Mouse (Mus musculus): Measurements from ENCODE around the gene Hipk2. TPM values are rescaled to one million over a fixed set of nuclear protein-coding genes. Genes with fewer than 3 reads are reported as not detected.

The Hipk2 gene
- polyA plus RNA-seq, 1 experiment from 2014 or later = 16.0 TPM

DNA sequence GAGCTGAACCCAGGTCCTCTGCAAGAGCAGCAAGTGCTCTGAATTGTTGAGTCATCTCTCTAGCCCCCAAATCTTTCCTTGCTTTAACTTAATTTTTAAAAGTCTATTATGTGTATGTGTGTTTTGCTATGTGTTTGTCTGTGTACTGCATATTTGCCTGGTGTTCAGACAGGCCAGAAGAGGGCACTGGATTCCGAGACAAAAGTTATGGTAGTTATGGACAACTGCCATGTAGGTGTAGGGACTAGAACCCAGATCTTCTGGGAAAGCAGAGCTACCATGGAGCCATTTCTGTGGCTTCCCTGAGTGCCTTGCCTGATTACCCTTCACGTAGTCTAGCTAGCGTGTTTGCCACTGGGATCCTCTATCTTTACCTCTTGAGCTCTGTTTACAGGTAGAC lies 134.9 kb downstream of the Hipk2 start:
- H3K4me3 ChIP-seq (ENCODE audit: low read depth, low read length) = no peak overlapping the region
- H3K4me1 ChIP-seq (ENCODE audit: control insufficient read depth, insufficient read depth, low read length) = no peaks in the 10 kb centered on the region
- no peak for ATAC-seq
- no peaks in the 10 kb centered on the region for H3K27me3 ChIP-seq (replicated peaks; ENCODE audit: control insufficient read depth, insufficient read depth, low read length)
- no peaks in the 10 kb centered on the region for H3K9me3 ChIP-seq (replicated peaks; ENCODE audit: control insufficient read depth, low read length)
- no peak overlapping the region for H3K27ac ChIP-seq (ENCODE audit: low read depth, low read length)
- no peak overlapping the region for H3K4me2 ChIP-seq (ENCODE audit: low read length)
- H3K9ac ChIP-seq (ENCODE audit: low read length) = no peak overlapping the region
- H3K36me3 ChIP-seq (ENCODE audit: control insufficient read depth, insufficient read depth, low read length) = peaks cover 75% of the 10 kb centered on the region
- DNase-seq (ENCODE audit: low spot score) = no peak
- 94% methylated on average over 3 of the region's 3 CpGs for WGBS

- no peak for ATAC-seq
- no peak overlapping the region for H3K4me2 ChIP-seq (ENCODE audit: low read length)
- H3K36me3 ChIP-seq (ENCODE audit: control insufficient read depth, insufficient read depth, low read length) = peaks cover 73% of the 10 kb centered on the region
- DNase-seq (ENCODE audit: low spot score) = no peak
- no peak overlapping the region for H3K4me3 ChIP-seq (ENCODE audit: low read depth, low read length)
- no peak overlapping the region for H3K9ac ChIP-seq (ENCODE audit: low read length)
- no peak overlapping the region for H3K27ac ChIP-seq (ENCODE audit: low read depth, low read length)
- WGBS = 68% methylated on average over 3 of the region's 3 CpGs
- no peaks in the 10 kb centered on the region for H3K27me3 ChIP-seq (replicated peaks; ENCODE audit: control insufficient read depth, insufficient read depth, low read length)
- no peaks in the 10 kb centered on the region for H3K4me1 ChIP-seq (ENCODE audit: control insufficient read depth, insufficient read depth, low read length)
- H3K9me3 ChIP-seq (replicated peaks; ENCODE audit: control insufficient read depth, low read length) = no peaks in the 10 kb centered on the region
These were observed 136.7 kb downstream of the Hipk2 start for GRCm38 (mm10) chr6:38739266-38739665.

GRCm38 (mm10) chr6:38737763-38738162 lies 138.2 kb downstream of the Hipk2 start:
- Histone ChIP-seq H3K4me2 (ENCODE audit: low read length) (no peak overlapping the region), H3K4me3 (ENCODE audit: low read depth, low read length) (no peak overlapping the region), H3K9ac (ENCODE audit: low read length) (no peak overlapping the region), H3K9me3 (replicated peaks; ENCODE audit: control insufficient read depth, low read length) (no peaks in the 10 kb centered on the region), H3K27ac (ENCODE audit: low read depth, low read length) (no peak overlapping the region), H3K36me3 (ENCODE audit: control insufficient read depth, insufficient read depth, low read length) (peaks cover 69% of the 10 kb centered on the region), H3K27me3 (replicated peaks; ENCODE audit: control insufficient read depth, insufficient read depth, low read length) (no peaks in the 10 kb centered on the region), H3K4me1 (ENCODE audit: control insufficient read depth, insufficient read depth, low read length) (no peaks in the 10 kb centered on the region)
- DNase-seq (ENCODE audit: low spot score) (no peak), ATAC-seq (no peak)
- WGBS = 62% methylated on average over 2 of the region's 2 CpGs

GRCm38 (mm10) chr6:38736240-38736639 lies 139.7 kb downstream of the Hipk2 start:
- Histone ChIP-seq H3K9me3 (replicated peaks; ENCODE audit: control insufficient read depth, low read length) (no peaks in the 10 kb centered on the region), H3K4me3 (ENCODE audit: low read depth, low read length) (no peak overlapping the region), H3K4me2 (ENCODE audit: low read length) (no peak overlapping the region), H3K9ac (ENCODE audit: low read length) (no peak overlapping the region), H3K27me3 (replicated peaks; ENCODE audit: control insufficient read depth, insufficient read depth, low read length) (no peaks in the 10 kb centered on the region), H3K36me3 (ENCODE audit: control insufficient read depth, insufficient read depth, low read length) (peaks cover 58% of the 10 kb centered on the region), H3K27ac (ENCODE audit: low read depth, low read length) (no peak overlapping the region), H3K4me1 (ENCODE audit: control insufficient read depth, insufficient read depth, low read length) (no peaks in the 10 kb centered on the region)
- DNase-seq (ENCODE audit: low spot score) (peak; percentile 86), ATAC-seq (peak; percentile 89)
- 22% methylated on average over 4 of the region's 4 CpGs for whole genome bisulfite sequencing

DNA sequence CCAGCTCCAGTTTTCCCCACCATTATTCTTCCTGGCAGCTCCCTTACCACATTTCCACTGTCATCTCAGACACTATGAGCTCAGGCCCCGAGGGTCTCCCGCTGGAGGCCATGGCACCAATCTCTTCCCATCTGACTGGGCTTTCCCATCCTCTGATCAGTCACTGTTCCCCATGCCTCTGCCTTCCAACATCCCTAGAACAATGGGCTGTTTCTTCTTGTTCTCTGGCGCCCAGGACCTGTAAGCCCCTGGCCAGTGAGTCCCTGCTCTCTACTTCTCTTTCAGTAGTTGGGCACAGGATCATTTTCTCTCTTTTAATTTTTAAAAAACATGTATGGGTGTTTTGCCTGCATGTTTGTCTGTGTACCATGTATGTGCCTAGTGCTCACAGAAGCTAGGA lies 143.3 kb downstream of the Hipk2 start:
- Histone ChIP-seq H3K4me2 (ENCODE audit: low read length) (no peak overlapping the region), H3K27me3 (replicated peaks; ENCODE audit: control insufficient read depth, insufficient read depth, low read length) (no peaks in the 10 kb centered on the region), H3K9me3 (replicated peaks; ENCODE audit: control insufficient read depth, low read length) (no peaks in the 10 kb centered on the region), H3K9ac (ENCODE audit: low read length) (no peak overlapping the region), H3K27ac (ENCODE audit: low read depth, low read length) (no peak overlapping the region), H3K4me1 (ENCODE audit: control insufficient read depth, insufficient read depth, low read length) (peaks cover 6% of the 10 kb centered on the region), H3K36me3 (ENCODE audit: control insufficient read depth, insufficient read depth, low read length) (peaks cover 45% of the 10 kb centered on the region), H3K4me3 (ENCODE audit: low read depth, low read length) (no peak overlapping the region)
- ATAC-seq = no peak
- DNase-seq (ENCODE audit: low spot score) = no peak
- WGBS = 80% methylated on average over 3 of the region's 3 CpGs

DNA sequence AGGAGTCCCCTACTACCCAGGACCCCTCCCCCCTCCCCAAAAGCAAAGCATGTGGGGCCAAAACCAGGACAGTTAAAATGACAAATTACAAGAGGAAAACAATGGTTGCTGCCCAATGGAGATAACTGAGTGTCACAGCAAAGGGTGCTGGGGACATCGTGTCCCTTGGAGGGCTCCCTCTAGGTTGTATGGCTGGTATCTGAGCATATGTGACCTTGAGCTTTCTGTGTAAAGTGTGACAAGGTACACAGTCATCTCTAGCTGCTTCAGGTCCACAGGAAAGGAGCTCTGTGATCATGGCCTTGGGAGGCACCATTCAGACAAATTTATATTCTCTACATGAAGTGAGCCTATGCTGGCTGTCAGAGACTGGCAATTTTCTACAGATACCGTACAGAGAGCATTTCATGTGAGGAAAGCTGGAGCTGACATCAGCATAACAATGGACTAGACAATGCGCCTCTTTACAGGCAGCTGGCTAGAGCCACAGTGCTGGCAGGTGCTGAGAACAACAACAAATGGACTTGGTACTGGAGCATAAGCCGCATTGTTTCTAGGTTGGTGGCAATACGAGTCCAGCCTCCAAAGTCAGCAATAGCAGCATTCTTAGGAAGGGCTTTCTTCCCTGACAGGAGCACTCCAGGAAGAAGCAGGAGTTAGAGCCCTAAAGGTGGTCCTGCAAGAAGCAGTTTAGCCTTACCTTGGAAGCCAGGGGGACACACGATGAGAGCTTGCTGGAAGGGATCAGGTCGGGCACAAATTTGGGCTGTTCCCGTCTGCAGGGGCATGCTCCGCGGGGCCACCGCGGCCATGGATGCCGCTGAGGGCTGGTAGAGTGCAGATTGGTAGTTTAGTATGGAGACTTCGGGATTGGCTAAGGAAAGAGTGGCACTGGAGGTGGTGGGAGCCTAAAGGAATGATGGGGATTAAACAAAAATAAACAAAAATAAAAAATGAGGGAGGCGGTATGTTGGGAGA lies 145.5 kb downstream of the Hipk2 start:
- 68% methylated on average over 15 of the region's 15 CpGs for WGBS
- Histone ChIP-seq H3K9me3 (replicated peaks; ENCODE audit: control insufficient read depth, low read length) (no peaks in the 10 kb centered on the region), H3K27me3 (replicated peaks; ENCODE audit: control insufficient read depth, insufficient read depth, low read length) (no peaks in the 10 kb centered on the region), H3K4me2 (ENCODE audit: low read length) (no peak overlapping the region), H3K9ac (ENCODE audit: low read length) (no peak overlapping the region), H3K36me3 (ENCODE audit: control insufficient read depth, insufficient read depth, low read length) (peaks cover 35% of the 10 kb centered on the region), H3K4me1 (ENCODE audit: control insufficient read depth, insufficient read depth, low read length) (peaks cover 6% of the 10 kb centered on the region), H3K4me3 (ENCODE audit: low read depth, low read length) (no peak overlapping the region), H3K27ac (ENCODE audit: low read depth, low read length) (peak overlapping the region; percentile 55)
- ATAC-seq = peak; percentile 58; the same call in 1 of the 2 replicates
- peak; percentile 53 for DNase-seq (ENCODE audit: low spot score)

GRCm38 (mm10) chr6:38725515-38725914 lies 150.4 kb downstream of the Hipk2 start:
- WGBS = 94% methylated on average over 3 of the region's 3 CpGs
- peaks cover 3% of the 10 kb centered on the region for H3K4me1 ChIP-seq (ENCODE audit: control insufficient read depth, insufficient read depth, low read length)
- no peaks in the 10 kb centered on the region for H3K27me3 ChIP-seq (replicated peaks; ENCODE audit: control insufficient read depth, insufficient read depth, low read length)
- peaks cover 30% of the 10 kb centered on the region for H3K36me3 ChIP-seq (ENCODE audit: control insufficient read depth, insufficient read depth, low read length)
- no peak overlapping the region for H3K9ac ChIP-seq (ENCODE audit: low read length)
- H3K4me2 ChIP-seq (ENCODE audit: low read length) = no peak overlapping the region
- ATAC-seq = no peak
- DNase-seq (ENCODE audit: low spot score) = no peak
- no peaks in the 10 kb centered on the region for H3K9me3 ChIP-seq (replicated peaks; ENCODE audit: control insufficient read depth, low read length)
- no peak overlapping the region for H3K27ac ChIP-seq (ENCODE audit: low read depth, low read length)
- H3K4me3 ChIP-seq (ENCODE audit: low read depth, low read length) = no peak overlapping the region

- Histone ChIP-seq H3K4me1 (ENCODE audit: control insufficient read depth, insufficient read depth, low read length) (no peaks in the 10 kb centered on the region), H3K9ac (ENCODE audit: low read length) (no peak overlapping the region), H3K4me2 (ENCODE audit: low read length) (no peak overlapping the region), H3K36me3 (ENCODE audit: control insufficient read depth, insufficient read depth, low read length) (peaks cover 56% of the 10 kb centered on the region), H3K27me3 (replicated peaks; ENCODE audit: control insufficient read depth, insufficient read depth, low read length) (no peaks in the 10 kb centered on the region), H3K9me3 (replicated peaks; ENCODE audit: control insufficient read depth, low read length) (no peaks in the 10 kb centered on the region), H3K4me3 (ENCODE audit: low read depth, low read length) (no peak overlapping the region), H3K27ac (ENCODE audit: low read depth, low read length) (no peak overlapping the region)
- WGBS = 85% methylated on average over 1 of the region's 1 CpGs
- ATAC-seq (no peak), DNase-seq (ENCODE audit: low spot score) (no peak)
These were observed 154.6 kb downstream of the Hipk2 start for GRCm38 (mm10) chr6:38721361-38721760.

DNA sequence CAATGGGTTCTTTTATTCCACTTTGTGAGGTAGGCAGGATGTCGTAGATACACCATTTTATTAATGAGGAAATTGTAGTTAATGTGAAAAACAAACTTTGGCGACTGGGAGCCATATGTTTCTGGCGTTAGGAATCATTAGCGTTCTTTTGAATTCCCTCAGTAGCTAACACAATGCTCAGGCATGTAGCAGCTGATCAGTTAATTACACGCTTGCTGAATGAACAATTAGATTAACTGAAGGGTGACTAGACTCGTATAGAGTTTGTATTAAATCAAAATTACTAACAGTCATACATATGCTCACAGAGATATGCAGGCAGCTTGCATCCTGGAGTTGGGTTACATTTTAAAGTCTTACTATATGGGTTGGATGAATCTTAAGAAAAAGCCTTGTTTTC lies 156.7 kb downstream of the Hipk2 start:
- Histone ChIP-seq H3K4me1 (ENCODE audit: control insufficient read depth, insufficient read depth, low read length) (no peaks in the 10 kb centered on the region), H3K4me2 (ENCODE audit: low read length) (no peak overlapping the region), H3K9me3 (replicated peaks; ENCODE audit: control insufficient read depth, low read length) (no peaks in the 10 kb centered on the region), H3K36me3 (ENCODE audit: control insufficient read depth, insufficient read depth, low read length) (peaks cover 74% of the 10 kb centered on the region), H3K27me3 (replicated peaks; ENCODE audit: control insufficient read depth, insufficient read depth, low read length) (no peaks in the 10 kb centered on the region), H3K9ac (ENCODE audit: low read length) (no peak overlapping the region), H3K4me3 (ENCODE audit: low read depth, low read length) (no peak overlapping the region), H3K27ac (ENCODE audit: low read depth, low read length) (no peak overlapping the region)
- WGBS = 23% methylated on average over 6 of the region's 6 CpGs
- DNase-seq (ENCODE audit: low spot score) (peak; percentile 11), ATAC-seq (no peak)

Data from forebrain, embryonic 14.5 days (tissue).